Mouse (Mus musculus) forebrain, embryonic 15.5 days (tissue): ENCODE measurements at regions not wholly inside any gene's neighbourhood (a gene's known extent, or its start where the extent isn't known, plus 50 kb on each side); places are given as distances from the start of the nearest gene placed in this dataset.

Source experiments
- ATAC-seq: fragments of 200-750 bp; cut with Nextera tagmentation; replicated peaks from 2 replicates; pipeline ENCODE4 v1.8.0; 2017; ENCODE audit warnings: mild to moderate bottlenecking, moderate TSS enrichment, moderate library complexity
- H3K27ac ChIP-seq: fragments of 300-500 bp; sonication (generic); replicated peaks from 2 replicates; pipeline ENCODE4 v1.5.1; 2015; ENCODE audit warnings: mild to moderate bottlenecking, inconsistent platforms
- H3K27me3 ChIP-seq: fragments of 300-500 bp; sonication (generic); 2 replicates; pipeline ENCODE4 v1.6.1; 2015; ENCODE audit warnings: inconsistent platforms
- H3K36me3 ChIP-seq: fragments of 300-500 bp; sonication (generic); 2 replicates; pipeline ENCODE4 v1.6.1; 2015; ENCODE audit warnings: mild to moderate bottlenecking, inconsistent platforms
- H3K4me1 ChIP-seq: fragments of 300-500 bp; sonication (generic); 2 replicates; pipeline ENCODE4 v1.6.1; 2015; ENCODE audit warnings: inconsistent platforms
- H3K4me2 ChIP-seq: fragments of 300-500 bp; sonication (generic); replicated peaks from 2 replicates; pipeline ENCODE4 v1.6.1; 2015; ENCODE audit warnings: mild to moderate bottlenecking, inconsistent platforms
- H3K4me3 ChIP-seq: fragments of 300-500 bp; sonication (generic); 2 replicates; pipeline ENCODE4 v1.5.1; 2015; ENCODE audit warnings: mild to moderate bottlenecking, inconsistent platforms
- H3K9ac ChIP-seq: fragments of 300-500 bp; sonication (generic); replicated peaks from 2 replicates; pipeline ENCODE4 v1.6.1; 2015; ENCODE audit warnings: mild to moderate bottlenecking, inconsistent platforms
- H3K9me3 ChIP-seq: fragments of 300-500 bp; sonication (generic); 2 replicates; pipeline ENCODE4 v1.6.1; 2016; ENCODE audit warnings: inconsistent platforms
- WGBS: fragments of 180-500 bp; shearing (Covaris S2); methylation state at CpG from one replicate; pipeline ENCODE4 v1.1.7; 2015; ENCODE audit warnings: mixed read lengths; 5-methylcytosine and 5-hydroxymethylcytosine counted together

GRCm38 (mm10) chrX:161653106-161653505 lies 63.8 kb upstream of the Rai2 start:
- no peaks in the 10 kb centered on the region for H3K27me3 ChIP-seq
- no peak overlapping the region for H3K4me3 ChIP-seq
- 39% methylated on average over 2 of the region's 2 CpGs for WGBS
- ATAC-seq = peak; percentile 74
- no peak overlapping the region for H3K4me2 ChIP-seq
- 0 out of 2 replicates have a peak, but pooled peaks cover 6% of the 10 kb centered on the region for H3K4me1 ChIP-seq
- peak overlapping the region; percentile 27; the same call in 1 of the 2 replicates for H3K27ac ChIP-seq
- H3K9ac ChIP-seq = no peak overlapping the region
- H3K9me3 ChIP-seq = no peaks in the 10 kb centered on the region
- no peaks in the 10 kb centered on the region for H3K36me3 ChIP-seq

GRCm38 (mm10) chrX:161660106-161660505 lies 56.8 kb upstream of the Rai2 start:
- Histone ChIP-seq H3K4me1 (no peaks in the 10 kb centered on the region), H3K27me3 (no peaks in the 10 kb centered on the region), H3K4me2 (no peak overlapping the region), H3K4me3 (no peak overlapping the region), H3K9me3 (no peaks in the 10 kb centered on the region), H3K27ac (no peak overlapping the region), H3K9ac (no peak overlapping the region), H3K36me3 (no peaks in the 10 kb centered on the region)
- WGBS = 79% methylated on average over 3 of the region's 3 CpGs
- ATAC-seq = no peak

- no peak for ATAC-seq
- no peak overlapping the region for H3K4me2 ChIP-seq
- WGBS = 75% methylated on average over 2 of the region's 2 CpGs
Observed at GRCm38 (mm10) chrX:161661936-161662335, 54.9 kb upstream of the Rai2 start.

More at GRCm38 (mm10) chrX:161661936-161662335, 54.9 kb upstream of the Rai2 start:
- Histone ChIP-seq H3K4me1 (no peaks in the 10 kb centered on the region), H3K9ac (no peak overlapping the region), H3K4me3 (no peak overlapping the region), H3K9me3 (no peaks in the 10 kb centered on the region), H3K36me3 (no peaks in the 10 kb centered on the region), H3K27me3 (no peaks in the 10 kb centered on the region), H3K27ac (no peak overlapping the region)
